Mouse (Mus musculus) adrenal gland, postnatal 0 days (tissue): Measurements from ENCODE around the gene Nkiras2. TPM values are rescaled to one million over a fixed set of nuclear protein-coding genes. Genes with fewer than 3 reads are reported as not detected.

ENCODE experiments used
- polyA plus RNA-seq: library from polyadenylated mRNA; unstranded; fragments of >200 nt; fragmentation: Nextera tagmentation; extraction: Ambion mirVana; gene quantifications from 2 replicates; pipeline ENCODE4 v1.2.1, GENCODE M21; 2015

Gene Nkiras2
- 42.2 and 47.3 TPM in 2 replicates for polyA plus RNA-seq

GRCm38 (mm10) chr11:100618761-100619484, at the start of gene Nkiras2:
Nkiras2 (plus strand) TSS chr11:100619244.

DNA sequence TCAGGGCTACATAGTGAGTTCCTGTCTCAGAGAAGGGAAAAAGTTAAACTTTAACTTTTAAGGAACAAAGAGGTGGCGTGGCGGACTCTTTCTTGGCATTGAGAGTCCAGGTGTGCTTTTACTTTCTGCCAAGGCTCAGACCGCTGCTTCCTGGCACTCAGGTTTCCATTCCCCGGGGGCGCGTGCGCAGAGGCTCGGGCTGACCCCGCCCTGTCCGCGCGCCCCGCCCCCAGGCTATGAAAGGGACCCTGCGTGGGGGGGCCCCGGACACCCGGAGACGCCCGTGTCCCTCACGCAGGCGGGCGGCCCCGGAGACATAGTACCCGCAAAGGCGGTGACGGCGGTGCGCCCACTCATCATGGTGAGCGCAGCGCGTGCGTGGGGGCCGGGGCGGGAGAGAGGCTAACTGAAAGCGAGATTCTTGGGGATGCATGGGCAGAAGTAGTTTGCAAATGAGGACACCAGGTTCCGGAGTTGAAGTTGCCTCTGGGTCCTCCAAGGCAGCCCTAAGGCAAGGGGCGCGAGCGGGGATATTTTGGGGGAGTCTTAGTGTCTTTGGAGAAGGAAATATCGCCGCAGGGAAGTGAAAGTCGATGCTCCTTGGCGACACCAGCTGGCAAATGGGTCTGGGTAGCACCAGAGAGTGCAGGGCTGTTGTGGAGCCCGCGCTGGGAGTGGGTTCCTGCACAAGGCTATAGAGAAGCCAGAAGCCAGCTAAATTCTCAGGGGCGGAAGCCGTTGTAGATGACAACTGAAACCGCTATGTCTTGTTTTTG, 44.1 kb upstream of the Nkiras2 start, which contains the start of gene Cnp:
Gene Cnp, plus strand, starts transcription at position 197 of the 776 bp plus-strand sequence.

GRCm38 (mm10) chr11:100619982-100620381, 938 bp downstream of the Nkiras2 start, which contains the start of gene Dnajc7:
Dnajc7 (minus strand) TSS chr11:100620168.

Other genes with a start within 250 kb of the Nkiras2 start
- 48.8 and 57.2 TPM in 2 replicates for gene Jup, start 221.5 kb upstream of the Nkiras2 start, polyA plus RNA-seq
- 52.1 and 53.7 TPM in 2 replicates for gene P3h4, start 204.4 kb upstream of the Nkiras2 start, polyA plus RNA-seq
- 61.0 and 61.6 TPM in 2 replicates for gene Fkbp10, start 203.5 kb upstream of the Nkiras2 start, polyA plus RNA-seq
- gene Nt5c3b, start 177.4 kb upstream of the Nkiras2 start, polyA plus RNA-seq, result 137 and 142 TPM in 2 replicates
- 0.39 and 0.88 TPM in 2 replicates for gene Klhl10, start 177.3 kb upstream of the Nkiras2 start, polyA plus RNA-seq
- gene Klhl11, start 146.5 kb upstream of the Nkiras2 start, polyA plus RNA-seq, result 3.5 and 5.8 TPM in 2 replicates
- gene Acly, start 91.2 kb upstream of the Nkiras2 start, polyA plus RNA-seq, result 194 and 398 TPM in 2 replicates
- 0.84 and 1.9 TPM in 2 replicates for gene Ttc25, start 73.6 kb upstream of the Nkiras2 start, polyA plus RNA-seq
- gene Cnp, start 44.3 kb upstream of the Nkiras2 start, polyA plus RNA-seq, result 53.5 and 65.6 TPM in 2 replicates
- gene Dnajc7, start 924 bp downstream of the Nkiras2 start, polyA plus RNA-seq, result 99.2 and 155 TPM in 2 replicates
- gene Zfp385c, start 73.2 kb downstream of the Nkiras2 start, polyA plus RNA-seq, result 0.27 and 1.1 TPM in 2 replicates
- gene Dhx58, start 85.0 kb downstream of the Nkiras2 start, polyA plus RNA-seq, result 5.5 and 14.8 TPM in 2 replicates
- gene Kat2a, start 93.2 kb downstream of the Nkiras2 start, polyA plus RNA-seq, result 28.4 and 39.7 TPM in 2 replicates
- gene Hspb9, start 94.6 kb downstream of the Nkiras2 start, polyA plus RNA-seq, result 0.51 and 0.61 TPM in 2 replicates
- gene Rab5c, start 119.0 kb downstream of the Nkiras2 start, polyA plus RNA-seq, result 34.3 and 39.6 TPM in 2 replicates
- gene Kcnh4, start 140.7 kb downstream of the Nkiras2 start, polyA plus RNA-seq, result 0.20 and 0.21 TPM in 2 replicates
- gene Hcrt, start 143.7 kb downstream of the Nkiras2 start, polyA plus RNA-seq, result not detected in 2 replicates
- 7.4 and 9.3 TPM in 2 replicates for gene Ghdc, start 151.7 kb downstream of the Nkiras2 start, polyA plus RNA-seq
- gene Stat5b, start 231.5 kb downstream of the Nkiras2 start, polyA plus RNA-seq, result 17.9 and 25.7 TPM in 2 replicates
- gene Stat5a, start 240.1 kb downstream of the Nkiras2 start, polyA plus RNA-seq, result 7.6 and 12.2 TPM in 2 replicates